Mouse (Mus musculus): Measurements from ENCODE around the gene Il4i1.

DNA sequence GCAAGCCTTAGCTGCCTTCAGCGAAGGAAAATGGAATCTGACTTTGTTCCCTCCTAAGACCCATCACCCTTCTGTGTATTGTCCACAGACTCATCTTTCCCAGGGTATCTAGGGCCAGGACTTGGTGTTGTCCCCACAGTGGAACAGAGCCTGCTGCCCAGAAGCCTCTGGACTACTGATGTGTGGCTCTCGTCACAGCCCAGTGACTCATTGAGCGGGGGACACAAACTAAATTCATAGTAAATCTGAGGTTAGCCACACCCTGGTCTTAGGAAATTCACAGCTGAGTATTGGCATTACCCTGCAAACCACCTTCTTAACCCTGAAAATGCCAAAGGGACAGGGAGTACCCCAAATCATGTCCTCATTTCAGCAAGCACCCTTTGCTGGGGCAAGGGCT is 10.6 kb downstream of the Il4i1 start:
- no peak for TF ChIP-seq CTCF (IDR thresholded peaks at IDR 0.05; ENCODE audit: low read depth)
- no peak for TF ChIP-seq EP300 (optimal IDR thresholded peaks at IDR 0.05)
